Mouse (Mus musculus) hindbrain, embryonic 14.5 days (tissue): Measurements from ENCODE around the gene Jchain. TPM values are rescaled to one million over a fixed set of nuclear protein-coding genes. Genes with fewer than 3 reads are reported as not detected.

ENCODE experiments used
- ATAC-seq: fragments of 200-750 bp; cut with Nextera tagmentation; 2 replicates; pipeline ENCODE4 v1.8.0; 2017; ENCODE audit warnings: moderate number of reproducible peaks, mild to moderate bottlenecking, moderate TSS enrichment, moderate library complexity; ENCODE audit not compliant: low FRiP score
- DNase-seq: peaks from one replicate; pipeline ENCODE4 v3.0.0-alpha.2; 2015; ENCODE audit warnings: low spot score
- H3K27ac ChIP-seq: fragments of 300-500 bp; sonication (generic); 2 replicates; pipeline ENCODE4 v1.5.1; 2014; ENCODE audit warnings: mild to moderate bottlenecking, moderate library complexity
- H3K27me3 ChIP-seq: fragments of 300-500 bp; sonication (generic); 2 replicates; pipeline ENCODE4 v1.6.1; 2014; ENCODE audit warnings: mild to moderate bottlenecking, low read length, mixed read lengths; ENCODE audit not compliant: control insufficient read depth, insufficient read depth
- H3K36me3 ChIP-seq: fragments of 300-500 bp; sonication (generic); replicated peaks from 2 replicates; pipeline ENCODE4 v1.6.1; 2014; ENCODE audit not compliant: control insufficient read depth, insufficient read depth
- H3K4me1 ChIP-seq: fragments of 300-500 bp; sonication (generic); replicated peaks from 2 replicates; pipeline ENCODE4 v1.6.1; 2014; ENCODE audit warnings: antibody characterized with exemption, low read length, mixed read lengths; ENCODE audit not compliant: control insufficient read depth, insufficient read depth
- H3K4me2 ChIP-seq: fragments of 300-500 bp; sonication (generic); replicated peaks from 2 replicates; pipeline ENCODE4 v1.6.1; 2014; ENCODE audit warnings: mild to moderate bottlenecking, moderate library complexity
- H3K4me3 ChIP-seq: fragments of 300-500 bp; sonication (generic); replicated peaks from 2 replicates; pipeline ENCODE4 v1.5.1; 2014; ENCODE audit warnings: mild to moderate bottlenecking, low read length
- H3K9ac ChIP-seq: fragments of 300-500 bp; sonication (generic); 2 replicates; pipeline ENCODE4 v1.6.1; 2014
- H3K9me3 ChIP-seq: fragments of 300-500 bp; sonication (generic); 2 replicates; pipeline ENCODE4 v1.6.1; 2016; ENCODE audit warnings: low read length; ENCODE audit not compliant: control insufficient read depth
- WGBS: fragments of 180-500 bp; shearing (Covaris S2); extraction: QIAGEN DNeasy Blood & Tissue Kit; methylation state at CpG from one replicate; pipeline ENCODE4 v1.1.7; 2014; 5-methylcytosine and 5-hydroxymethylcytosine counted together
- polyA plus RNA-seq: library from polyadenylated mRNA; unstranded; fragments of >200 nt; fragmentation: Nextera tagmentation; extraction: Ambion mirVana; gene quantifications from 2 replicates; pipeline ENCODE4 v1.2.1, GENCODE M21; 2014

Gene Jchain
- polyA plus RNA-seq, 1 experiment from 2014 or later: 0.23 TPM

GRCm38 (mm10) chr5:88540845-88541244 is 13.2 kb upstream of the Jchain start:
- Histone ChIP-seq H3K27me3 (no peaks in the 10 kb centered on the region), H3K9me3 (no peaks in the 10 kb centered on the region), H3K4me3 (no peak overlapping the region), H3K4me2 (no peak overlapping the region), H3K27ac (no peak overlapping the region), H3K36me3 (no peaks in the 10 kb centered on the region), H3K4me1 (no peaks in the 10 kb centered on the region), H3K9ac (no peak overlapping the region)
- ATAC-seq (no peak), DNase-seq (no peak)

GRCm38 (mm10) chr5:88534697-88535096 is 7.0 kb upstream of the Jchain start:
- Histone ChIP-seq H3K4me1 (no peaks in the 10 kb centered on the region), H3K36me3 (no peaks in the 10 kb centered on the region), H3K9ac (no peak overlapping the region), H3K27me3 (no peaks in the 10 kb centered on the region), H3K4me3 (no peak overlapping the region), H3K27ac (no peak overlapping the region), H3K9me3 (no peaks in the 10 kb centered on the region), H3K4me2 (no peak overlapping the region)
- WGBS: 71% methylated on average over 3 of the region's 3 CpGs
- DNase-seq (no peak), ATAC-seq (no peak)

GRCm38 (mm10) chr5:88530908-88531307 is 3.2 kb upstream of the Jchain start:
- no peaks in the 10 kb centered on the region for H3K27me3 ChIP-seq
- no peak for DNase-seq
- H3K36me3 ChIP-seq: no peaks in the 10 kb centered on the region
- H3K9ac ChIP-seq: no peak overlapping the region
- no peaks in the 10 kb centered on the region for H3K4me1 ChIP-seq
- WGBS: 52% methylated on average over 1 of the region's 1 CpGs
- H3K4me3 ChIP-seq: no peak overlapping the region
- no peak overlapping the region for H3K27ac ChIP-seq
- no peaks in the 10 kb centered on the region for H3K9me3 ChIP-seq
- ATAC-seq: no peak
- H3K4me2 ChIP-seq: no peak overlapping the region

- H3K9me3 ChIP-seq: no peaks in the 10 kb centered on the region
- H3K27me3 ChIP-seq: no peaks in the 10 kb centered on the region
- H3K36me3 ChIP-seq: no peaks in the 10 kb centered on the region
- no peak overlapping the region for H3K9ac ChIP-seq
- no peak overlapping the region for H3K27ac ChIP-seq
- 5% methylated on average over 2 of the region's 2 CpGs for WGBS
- peak; percentile 74 for DNase-seq
- H3K4me1 ChIP-seq: no peaks in the 10 kb centered on the region
- peak; percentile 66; the same call in 1 of the 2 replicates for ATAC-seq
- H3K4me3 ChIP-seq: no peak overlapping the region
- H3K4me2 ChIP-seq: no peak overlapping the region
Measured at GRCm38 (mm10) chr5:88519232-88519631, 8.5 kb downstream of the Jchain start.

GRCm38 (mm10) chr5:88508990-88509389 is 18.7 kb downstream of the Jchain start:
- no peak overlapping the region for H3K4me3 ChIP-seq
- DNase-seq (no peak), ATAC-seq (no peak)
- no peak overlapping the region for H3K9ac ChIP-seq
- H3K4me2 ChIP-seq: no peak overlapping the region
- no peak overlapping the region for H3K27ac ChIP-seq
- WGBS: 96% methylated on average over 1 of the region's 1 CpGs
- H3K9me3 ChIP-seq: no peaks in the 10 kb centered on the region
- H3K4me1 ChIP-seq: no peaks in the 10 kb centered on the region
- no peaks in the 10 kb centered on the region for H3K27me3 ChIP-seq
- no peaks in the 10 kb centered on the region for H3K36me3 ChIP-seq

- 59% methylated on average over 1 of the region's 1 CpGs for WGBS
- Histone ChIP-seq H3K4me3 (no peak overlapping the region), H3K4me1 (no peaks in the 10 kb centered on the region), H3K27ac (no peak overlapping the region), H3K36me3 (no peaks in the 10 kb centered on the region), H3K4me2 (no peak overlapping the region), H3K27me3 (no peaks in the 10 kb centered on the region), H3K9me3 (no peaks in the 10 kb centered on the region), H3K9ac (no peak overlapping the region)
- ATAC-seq (no peak), DNase-seq (no peak)
Measured at GRCm38 (mm10) chr5:88508555-88508954, 19.1 kb downstream of the Jchain start.

- H3K4me3 ChIP-seq: no peak overlapping the region
- ATAC-seq: no peak
- 95% methylated on average over 3 of the region's 3 CpGs for WGBS
Measured at GRCm38 (mm10) chr5:88499781-88500180, 27.9 kb downstream of the Jchain start.

GRCm38 (mm10) chr5:88491111-88491510 is 36.6 kb downstream of the Jchain start:
- H3K4me3 ChIP-seq: no peak overlapping the region
- H3K4me2 ChIP-seq: no peak overlapping the region
- H3K27me3 ChIP-seq: no peaks in the 10 kb centered on the region
- no peaks in the 10 kb centered on the region for H3K36me3 ChIP-seq
- H3K9me3 ChIP-seq: no peaks in the 10 kb centered on the region
- no peaks in the 10 kb centered on the region for H3K4me1 ChIP-seq
- DNase-seq (peak; percentile 23), ATAC-seq (no peak)
- no peak overlapping the region for H3K27ac ChIP-seq
- WGBS: 48% methylated on average over 5 of the region's 5 CpGs
- no peak overlapping the region for H3K9ac ChIP-seq

More at GRCm38 (mm10) chr5:88499781-88500180, 27.9 kb downstream of the Jchain start:
- H3K36me3 ChIP-seq: no peaks in the 10 kb centered on the region
- H3K27me3 ChIP-seq: no peaks in the 10 kb centered on the region
- no peaks in the 10 kb centered on the region for H3K4me1 ChIP-seq
- no peaks in the 10 kb centered on the region for H3K9me3 ChIP-seq
- H3K9ac ChIP-seq: no peak overlapping the region
- no peak overlapping the region for H3K27ac ChIP-seq
- DNase-seq: no peak
- H3K4me2 ChIP-seq: no peak overlapping the region

- H3K4me2 ChIP-seq: no peak overlapping the region
- H3K27ac ChIP-seq: no peak overlapping the region
- H3K27me3 ChIP-seq: no peaks in the 10 kb centered on the region
- no peak overlapping the region for H3K9ac ChIP-seq
- DNase-seq (no peak), ATAC-seq (no peak)
- H3K36me3 ChIP-seq: no peaks in the 10 kb centered on the region
- WGBS: 79% methylated on average over 2 of the region's 2 CpGs
- no peaks in the 10 kb centered on the region for H3K9me3 ChIP-seq
- H3K4me1 ChIP-seq: no peaks in the 10 kb centered on the region
- H3K4me3 ChIP-seq: no peak overlapping the region
Measured at GRCm38 (mm10) chr5:88489004-88489403, 38.7 kb downstream of the Jchain start.

GRCm38 (mm10) chr5:88487675-88488074 is 40.0 kb downstream of the Jchain start, which contains the start of gene Enam:
Gene Enam (plus strand): TSS chr5:88487975.
- no peak for DNase-seq
- no peak within 1 kb of the TSS for H3K27ac ChIP-seq
- no peaks in the 10 kb centered on the region for H3K36me3 ChIP-seq
- ATAC-seq: no peak
- H3K4me3 ChIP-seq: no peak within 1 kb of the TSS
- no peaks in the 10 kb centered on the region for H3K27me3 ChIP-seq
- H3K4me1 ChIP-seq: no peaks in the 10 kb centered on the region
- no peak within 1 kb of the TSS for H3K9ac ChIP-seq
- H3K4me2 ChIP-seq: no peak within 1 kb of the TSS
- H3K9me3 ChIP-seq: no peaks in the 10 kb centered on the region
